Mouse (Mus musculus) cortical plate, adult 2 months (tissue): ENCODE measurements at regions not wholly inside any gene's neighbourhood (a gene's known extent, or its start where the extent isn't known, plus 50 kb on each side); places are given as distances from the start of the nearest gene placed in this dataset.

Source experiments
- CTCF ChIP-seq: fragments of 200-500 bp; IDR thresholded peaks from 2 replicates; pipeline ENCODE4 v1.5.1; 2011; ENCODE audit warnings: mild to moderate bottlenecking, control low read depth, low read length; ENCODE audit not compliant: insufficient read depth; ENCODE audit errors: extremely low read depth
- POLR2A ChIP-seq: fragments of 200-500 bp; IDR thresholded peaks from 2 replicates; pipeline ENCODE4 v1.6.1; 2011; ENCODE audit warnings: mild to moderate bottlenecking, low read length, control low read depth; ENCODE audit not compliant: insufficient read depth; ENCODE audit errors: extremely low read depth

- TF ChIP-seq CTCF (no peak), POLR2A (no peak)
Observed at GRCm38 (mm10) chr4:39967938-39968337, 174.9 kb upstream of the Aco1 start.
